Mouse (Mus musculus) intestine, embryonic 14.5 days (tissue): Measurements from ENCODE around the gene Dnajc13. TPM values are rescaled to one million over a fixed set of nuclear protein-coding genes. Genes with fewer than 3 reads are reported as not detected.

ENCODE experiments used
- ATAC-seq: fragments of 200-750 bp; cut with Nextera tagmentation; replicated peaks from 2 replicates; pipeline ENCODE4 v1.8.0; 2017; ENCODE audit warnings: low read depth, moderate number of reproducible peaks, moderate TSS enrichment, moderate library complexity; ENCODE audit not compliant: low FRiP score, low TSS enrichment
- DNase-seq: peaks from one replicate; pipeline ENCODE4 v3.0.0-alpha.2; 2018; ENCODE audit warnings: low spot score
- H3K27ac ChIP-seq: fragments of 300-500 bp; sonication (generic); 2 replicates; pipeline ENCODE4 v1.5.1; 2014; ENCODE audit warnings: low read depth, mild to moderate bottlenecking, control low read depth
- H3K27me3 ChIP-seq: fragments of 300-500 bp; sonication (generic); replicated peaks from 2 replicates; pipeline ENCODE4 v1.6.1; 2014; ENCODE audit warnings: low read length, control low read depth; ENCODE audit not compliant: control insufficient read depth, insufficient read depth
- H3K36me3 ChIP-seq: fragments of 300-500 bp; sonication (generic); 2 replicates; pipeline ENCODE4 v1.6.1; 2014; ENCODE audit warnings: low read length, control low read depth; ENCODE audit not compliant: control insufficient read depth, insufficient read depth
- H3K4me1 ChIP-seq: fragments of 300-500 bp; sonication (generic); replicated peaks from 2 replicates; pipeline ENCODE4 v1.6.1; 2014; ENCODE audit warnings: low read length, control low read depth, mixed read lengths; ENCODE audit not compliant: control insufficient read depth, insufficient read depth
- H3K4me2 ChIP-seq: fragments of 300-500 bp; sonication (generic); 2 replicates; pipeline ENCODE4 v1.6.1; 2014; ENCODE audit warnings: low read length
- H3K4me3 ChIP-seq: fragments of 300-500 bp; sonication (generic); 2 replicates; pipeline ENCODE4 v1.5.1; 2014; ENCODE audit warnings: low read depth, low read length, control low read depth, mixed read lengths
- H3K9ac ChIP-seq: fragments of 300-500 bp; sonication (generic); 2 replicates; pipeline ENCODE4 v1.6.1; 2014; ENCODE audit warnings: mild to moderate bottlenecking, low read length
- H3K9me3 ChIP-seq: fragments of 300-500 bp; sonication (generic); 2 replicates; pipeline ENCODE4 v1.6.1; 2016; ENCODE audit warnings: low read length, control low read depth; ENCODE audit not compliant: control insufficient read depth
- WGBS: fragments of 180-500 bp; shearing (Covaris S2); extraction: QIAGEN DNeasy Blood & Tissue Kit; methylation state at CpG from one replicate; pipeline ENCODE4 v1.1.7; 2014; 5-methylcytosine and 5-hydroxymethylcytosine counted together
- polyA plus RNA-seq: library from polyadenylated mRNA; unstranded; fragments of >200 nt; fragmentation: Nextera tagmentation; extraction: Ambion mirVana; gene quantifications from 2 replicates; pipeline ENCODE4 v1.2.1, GENCODE M21; 2014

Gene Dnajc13
- 30.3 and 34.7 TPM in 2 replicates for polyA plus RNA-seq

GRCm38 (mm10) chr9:104262823-104263352 is at the start of gene Dnajc13:
Gene Dnajc13 (minus strand): TSS chr9:104262930.
- H3K27me3 ChIP-seq, result no peaks in the 10 kb centered on the region
- no peaks in the 10 kb centered on the region for H3K9me3 ChIP-seq
- peak; percentile 98 for DNase-seq
- peaks cover 17% of the 10 kb centered on the region for H3K4me1 ChIP-seq
- H3K9ac ChIP-seq, result peak within 1 kb of the TSS; percentile 89
- H3K4me3 ChIP-seq, result peak within 1 kb of the TSS; percentile 77
- H3K4me2 ChIP-seq, result peak within 1 kb of the TSS; percentile 78
- ATAC-seq, result peak; percentile 97
- H3K27ac ChIP-seq, result peak within 1 kb of the TSS; percentile 87
- 0 out of 2 replicates have a peak, but pooled peaks cover 4% of the 10 kb centered on the region for H3K36me3 ChIP-seq
- under 1% methylated on average over 55 of the region's 60 CpGs for WGBS

- no peak for ATAC-seq
- Histone ChIP-seq H3K9ac (no peak overlapping the region), H3K4me2 (no peak overlapping the region), H3K4me1 (no peaks in the 10 kb centered on the region), H3K27me3 (no peaks in the 10 kb centered on the region), H3K9me3 (no peaks in the 10 kb centered on the region), H3K36me3 (no peaks in the 10 kb centered on the region), H3K4me3 (no peak overlapping the region), H3K27ac (no peak overlapping the region)
- DNase-seq, result peak; percentile 94
- 13% methylated on average over 6 of the region's 6 CpGs for WGBS
Measured at GRCm38 (mm10) chr9:104306734-104307133, 44.0 kb upstream of the Dnajc13 start.

- no peak for DNase-seq
- Histone ChIP-seq H3K4me1 (no peaks in the 10 kb centered on the region), H3K9me3 (no peaks in the 10 kb centered on the region), H3K9ac (no peak overlapping the region), H3K36me3 (no peaks in the 10 kb centered on the region), H3K4me2 (no peak overlapping the region), H3K4me3 (no peak overlapping the region), H3K27ac (no peak overlapping the region), H3K27me3 (no peaks in the 10 kb centered on the region)
- WGBS, result 85% methylated on average over 6 of the region's 6 CpGs
- no peak for ATAC-seq
Measured at GRCm38 (mm10) chr9:104305333-104306111, 42.8 kb upstream of the Dnajc13 start.

GRCm38 (mm10) chr9:104304800-104305199 is 42.1 kb upstream of the Dnajc13 start:
- ATAC-seq, result 0 out of 2 replicates have a peak, but pooled peaks have one; percentile 38
- no peak overlapping the region for H3K27ac ChIP-seq
- no peak overlapping the region for H3K4me3 ChIP-seq
- H3K4me2 ChIP-seq, result no peak overlapping the region
- no peak for DNase-seq
- no peaks in the 10 kb centered on the region for H3K36me3 ChIP-seq
- no peak overlapping the region for H3K9ac ChIP-seq
- no peaks in the 10 kb centered on the region for H3K4me1 ChIP-seq
- 66% methylated on average over 10 of the region's 10 CpGs for WGBS
- H3K9me3 ChIP-seq, result no peaks in the 10 kb centered on the region
- H3K27me3 ChIP-seq, result no peaks in the 10 kb centered on the region

GRCm38 (mm10) chr9:104304376-104304775 is 41.6 kb upstream of the Dnajc13 start:
- Histone ChIP-seq H3K9ac (no peak overlapping the region), H3K4me2 (no peak overlapping the region), H3K36me3 (no peaks in the 10 kb centered on the region), H3K27me3 (no peaks in the 10 kb centered on the region), H3K4me1 (no peaks in the 10 kb centered on the region), H3K9me3 (no peaks in the 10 kb centered on the region), H3K27ac (no peak overlapping the region; the same call in 1 of the 2 replicates), H3K4me3 (no peak overlapping the region)
- no peak for ATAC-seq
- no peak for DNase-seq
- 60% methylated on average over 4 of the region's 4 CpGs for WGBS

- WGBS, result 73% methylated on average over 12 of the region's 12 CpGs
- H3K9ac ChIP-seq, result no peak overlapping the region
- DNase-seq (no peak), ATAC-seq (no peak)
- no peaks in the 10 kb centered on the region for H3K36me3 ChIP-seq
- no peaks in the 10 kb centered on the region for H3K27me3 ChIP-seq
- H3K4me3 ChIP-seq, result no peak overlapping the region
- no peak overlapping the region for H3K4me2 ChIP-seq
- no peaks in the 10 kb centered on the region for H3K9me3 ChIP-seq
- no peaks in the 10 kb centered on the region for H3K4me1 ChIP-seq
- H3K27ac ChIP-seq, result no peak overlapping the region
Measured at GRCm38 (mm10) chr9:104300569-104300968, 37.8 kb upstream of the Dnajc13 start.

GRCm38 (mm10) chr9:104297041-104297440 is 34.3 kb upstream of the Dnajc13 start:
- Histone ChIP-seq H3K36me3 (no peaks in the 10 kb centered on the region), H3K4me2 (no peak overlapping the region), H3K9ac (no peak overlapping the region), H3K9me3 (no peaks in the 10 kb centered on the region), H3K27ac (no peak overlapping the region), H3K4me1 (no peaks in the 10 kb centered on the region), H3K4me3 (no peak overlapping the region), H3K27me3 (no peaks in the 10 kb centered on the region)
- no peak for DNase-seq
- ATAC-seq, result no peak
- 76% methylated on average over 3 of the region's 3 CpGs for WGBS

- no peak overlapping the region for H3K9ac ChIP-seq
- H3K27me3 ChIP-seq, result no peaks in the 10 kb centered on the region
- WGBS, result 58% methylated on average over 6 of the region's 6 CpGs
- H3K27ac ChIP-seq, result no peak overlapping the region
- H3K36me3 ChIP-seq, result no peaks in the 10 kb centered on the region
- ATAC-seq (no peak), DNase-seq (no peak)
- H3K9me3 ChIP-seq, result no peaks in the 10 kb centered on the region
- no peaks in the 10 kb centered on the region for H3K4me1 ChIP-seq
- H3K4me2 ChIP-seq, result no peak overlapping the region
- H3K4me3 ChIP-seq, result no peak overlapping the region
Measured at GRCm38 (mm10) chr9:104284934-104285333, 22.2 kb upstream of the Dnajc13 start.

- no peak for ATAC-seq
- no peak for DNase-seq
- H3K9ac ChIP-seq, result no peak overlapping the region
- no peak overlapping the region for H3K4me2 ChIP-seq
- no peaks in the 10 kb centered on the region for H3K36me3 ChIP-seq
- H3K9me3 ChIP-seq, result no peaks in the 10 kb centered on the region
- no peaks in the 10 kb centered on the region for H3K27me3 ChIP-seq
- H3K27ac ChIP-seq, result no peak overlapping the region
- no peak overlapping the region for H3K4me3 ChIP-seq
- no peaks in the 10 kb centered on the region for H3K4me1 ChIP-seq
- 47% methylated on average over 8 of the region's 8 CpGs for WGBS
Measured at GRCm38 (mm10) chr9:104282536-104282935, 19.8 kb upstream of the Dnajc13 start.
